Mouse (Mus musculus) embryonic fibroblast, embryonic 13.5 days (primary cell): ENCODE data around the gene Dgcr8.

Experiments
- CTCF ChIP-seq: IDR thresholded peaks from 2 replicates; pipeline ENCODE4 v1.5.1; 2011; ENCODE audit warnings: mild to moderate bottlenecking, control low read depth, low read length, moderate library complexity, borderline replicate concordance; ENCODE audit not compliant: insufficient read depth
- POLR2A ChIP-seq: IDR thresholded peaks from 2 replicates; pipeline ENCODE4 v1.6.1; 2011; ENCODE audit warnings: low read depth, mild to moderate bottlenecking, control low read depth, low read length, moderate library complexity

- TF ChIP-seq CTCF = no peak
- no peak for TF ChIP-seq POLR2A
Measured at GRCm38 (mm10) chr16:18247521-18248399, 41.3 kb downstream of the Dgcr8 start.
